Mouse (Mus musculus) small intestine, adult 2 months (tissue): ENCODE results near the gene Cby3.

Experiments
- CTCF ChIP-seq: fragments of 200-500 bp; IDR thresholded peaks from 2 replicates; pipeline ENCODE4 v1.5.1; 2012; ENCODE audit warnings: low read depth, mild to moderate bottlenecking, control low read depth, inconsistent platforms, low read length, moderate library complexity, mixed read lengths; ENCODE audit not compliant: insufficient replicate concordance, insufficient read length; ENCODE audit errors: extremely low read depth
- POLR2A ChIP-seq: fragments of 200-500 bp; IDR thresholded peaks from 2 replicates; pipeline ENCODE4 v1.6.1; 2012; ENCODE audit warnings: low read depth, mild to moderate bottlenecking, control low read depth, inconsistent platforms, low read length, moderate library complexity

DNA sequence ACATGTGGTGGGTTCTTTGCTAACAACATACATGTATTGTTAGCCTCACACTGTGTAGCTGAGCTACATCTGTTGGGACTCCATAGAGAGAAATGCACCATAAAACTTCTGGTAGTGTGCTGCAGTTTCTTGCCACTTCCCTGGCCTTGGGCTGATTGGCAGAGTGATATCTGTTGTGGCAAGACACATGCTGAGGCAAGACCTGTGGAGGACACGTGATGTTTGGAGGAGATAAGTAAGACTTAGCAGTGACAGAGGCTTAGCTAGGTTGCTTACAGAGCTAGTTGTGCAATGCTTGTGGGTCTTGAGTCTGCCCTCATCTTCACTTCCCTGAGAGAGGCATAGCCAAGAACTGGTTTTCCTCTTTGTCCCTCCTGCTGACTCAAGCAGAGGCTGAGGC, 1.1 kb downstream of the Cby3 start:
- no peak for TF ChIP-seq CTCF
- no peak for TF ChIP-seq POLR2A
